Mouse (Mus musculus): Measurements from ENCODE around the gene Zbtb9. TPM values are rescaled to one million over a fixed set of nuclear protein-coding genes. Genes with fewer than 3 reads are reported as not detected.

Zbtb9 gene
- polyA plus RNA-seq, 1 experiment from 2014 or later: 13.3 TPM

GRCm38 (mm10) chr17:27048445-27049239 is 75.7 kb downstream of the Zbtb9 start:
- H3K9ac ChIP-seq: no peak overlapping the region
- no peaks in the 10 kb centered on the region for H3K9me3 ChIP-seq (ENCODE audit: low read depth, low read length)
- no peak; the same call in 1 of the 2 replicates for ATAC-seq (ENCODE audit: insufficient read depth)
- no peaks in the 10 kb centered on the region for H3K27me3 ChIP-seq (ENCODE audit: insufficient read depth, low read length)
- H3K27ac ChIP-seq (ENCODE audit: low read depth): peak overlapping the region; percentile 73; the same call in 1 of the 2 replicates
- no peak overlapping the region for H3K4me3 ChIP-seq (ENCODE audit: low read depth, low read length)
- WGBS: 42% methylated on average over 14 of the region's 14 CpGs
- DNase-seq: no peak
- no peaks in the 10 kb centered on the region for H3K36me3 ChIP-seq (ENCODE audit: insufficient read depth)
- H3K4me2 ChIP-seq: no peak overlapping the region
- H3K4me1 ChIP-seq (ENCODE audit: insufficient read depth): 0 out of 2 replicates have a peak, but pooled peaks cover 9% of the 10 kb centered on the region
- TF ChIP-seq CTCF (IDR thresholded peaks at IDR 0.05; ENCODE audit: low read depth): no peak

GRCm38 (mm10) chr17:27050853-27051252 is 77.9 kb downstream of the Zbtb9 start:
- DNase-seq (no peak), ATAC-seq (ENCODE audit: insufficient read depth) (no peak)
- Histone ChIP-seq H3K4me2 (no peak overlapping the region), H3K9me3 (ENCODE audit: low read depth, low read length) (no peaks in the 10 kb centered on the region), H3K4me1 (ENCODE audit: insufficient read depth) (0 out of 2 replicates have a peak, but pooled peaks cover 9% of the 10 kb centered on the region), H3K27ac (ENCODE audit: low read depth) (no peak overlapping the region), H3K9ac (no peak overlapping the region), H3K27me3 (ENCODE audit: insufficient read depth, low read length) (no peaks in the 10 kb centered on the region), H3K36me3 (ENCODE audit: insufficient read depth) (no peaks in the 10 kb centered on the region), H3K4me3 (ENCODE audit: low read depth, low read length) (no peak overlapping the region)
- no peak for TF ChIP-seq CTCF (IDR thresholded peaks at IDR 0.05; ENCODE audit: low read depth)
- 67% methylated on average over 5 of the region's 5 CpGs for WGBS

- H3K27ac ChIP-seq (ENCODE audit: low read depth): no peak overlapping the region
- peak; percentile 60 for DNase-seq
- no peaks in the 10 kb centered on the region for H3K27me3 ChIP-seq (ENCODE audit: insufficient read depth, low read length)
- no peak for ATAC-seq (ENCODE audit: insufficient read depth)
- H3K4me3 ChIP-seq (ENCODE audit: low read depth, low read length): no peak overlapping the region
- H3K9me3 ChIP-seq (ENCODE audit: low read depth, low read length): no peaks in the 10 kb centered on the region
- no peaks in the 10 kb centered on the region for H3K36me3 ChIP-seq (ENCODE audit: insufficient read depth)
- no peak overlapping the region for H3K9ac ChIP-seq
- peak overlapping the region; percentile 39 for H3K4me2 ChIP-seq
- no peak for TF ChIP-seq CTCF (IDR thresholded peaks at IDR 0.05; ENCODE audit: low read depth)
- 30% methylated on average over 11 of the region's 11 CpGs for WGBS
- 0 out of 2 replicates have a peak, but pooled peaks cover 9% of the 10 kb centered on the region for H3K4me1 ChIP-seq (ENCODE audit: insufficient read depth)
These were observed 78.5 kb downstream of the Zbtb9 start for GRCm38 (mm10) chr17:27051514-27051913.

GRCm38 (mm10) chr17:27056170-27056569 is 83.2 kb downstream of the Zbtb9 start:
- peak overlapping the region; percentile 57 for H3K9ac ChIP-seq
- ATAC-seq (ENCODE audit: insufficient read depth) (peak; percentile 66), DNase-seq (peak; percentile 85)
- peak overlapping the region; percentile 61 for H3K4me3 ChIP-seq (ENCODE audit: low read depth, low read length)
- H3K4me1 ChIP-seq (ENCODE audit: insufficient read depth): 0 out of 2 replicates have a peak, but pooled peaks cover 4% of the 10 kb centered on the region
- H3K9me3 ChIP-seq (ENCODE audit: low read depth, low read length): no peaks in the 10 kb centered on the region
- H3K27me3 ChIP-seq (ENCODE audit: insufficient read depth, low read length): no peaks in the 10 kb centered on the region; the same call in 1 of the 2 replicates
- peak overlapping the region; percentile 99 for H3K4me2 ChIP-seq
- peak overlapping the region; percentile 83 for H3K27ac ChIP-seq (ENCODE audit: low read depth)
- H3K36me3 ChIP-seq (ENCODE audit: insufficient read depth): no peaks in the 10 kb centered on the region
- WGBS: under 1% methylated on average over 13 of the region's 13 CpGs
- no peak for TF ChIP-seq CTCF (IDR thresholded peaks at IDR 0.05; ENCODE audit: low read depth)

GRCm38 (mm10) chr17:27056812-27057516 is 84.0 kb downstream of the Zbtb9 start, which contains the start of gene Itpr3:
TSS of gene Itpr3 (plus strand) at chr17:27057304.
- ATAC-seq (ENCODE audit: insufficient read depth): peak; percentile 73
- TF ChIP-seq CTCF (IDR thresholded peaks at IDR 0.05; ENCODE audit: low read depth): no peak
- peak within 1 kb of the TSS; percentile 83 for H3K27ac ChIP-seq (ENCODE audit: low read depth)
- peak within 1 kb of the TSS; percentile 57 for H3K9ac ChIP-seq
- DNase-seq: peak; percentile 77
- H3K27me3 ChIP-seq (ENCODE audit: insufficient read depth, low read length): no peaks in the 10 kb centered on the region; the same call in 1 of the 2 replicates
- H3K4me2 ChIP-seq: peak within 1 kb of the TSS; percentile 99
- WGBS: under 1% methylated on average over 59 of the region's 66 CpGs
- H3K4me1 ChIP-seq (ENCODE audit: insufficient read depth): no peaks in the 10 kb centered on the region
- no peaks in the 10 kb centered on the region for H3K9me3 ChIP-seq (ENCODE audit: low read depth, low read length)
- no peaks in the 10 kb centered on the region for H3K36me3 ChIP-seq (ENCODE audit: insufficient read depth)
- H3K4me3 ChIP-seq (ENCODE audit: low read depth, low read length): peak within 1 kb of the TSS; percentile 61

- ATAC-seq (ENCODE audit: insufficient read depth): peak; percentile 10
- Histone ChIP-seq H3K9me3 (ENCODE audit: low read depth, low read length) (no peaks in the 10 kb centered on the region), H3K27ac (ENCODE audit: low read depth) (peak overlapping the region; percentile 83; the same call in 1 of the 2 replicates), H3K9ac (peak overlapping the region; percentile 57), H3K27me3 (ENCODE audit: insufficient read depth, low read length) (no peaks in the 10 kb centered on the region; the same call in 1 of the 2 replicates), H3K4me2 (peak overlapping the region; percentile 99), H3K36me3 (ENCODE audit: insufficient read depth) (no peaks in the 10 kb centered on the region), H3K4me3 (ENCODE audit: low read depth, low read length) (peak overlapping the region; percentile 61), H3K4me1 (ENCODE audit: insufficient read depth) (no peaks in the 10 kb centered on the region)
- DNase-seq: no peak
- no peak for TF ChIP-seq CTCF (IDR thresholded peaks at IDR 0.05; ENCODE audit: low read depth)
- 1% methylated on average over 24 of the region's 24 CpGs for WGBS
These were observed 84.6 kb downstream of the Zbtb9 start for GRCm38 (mm10) chr17:27057517-27058055.

Small RNA genes within 50 kb of the gene (microRNA-seq; reads per million reads assigned to microRNA genes)
- gene Mir3083 (ENCODE audit: borderline number of aligned reads) (not detected), gene Mir6968 (ENCODE audit: borderline number of aligned reads) (1.2 reads per million)

Other genes with a start within 250 kb of the Zbtb9 start
- gene Bnip1, start 192.1 kb upstream of the Zbtb9 start, polyA plus RNA-seq (2014; fragmentation: Nextera tagmentation; extraction: Ambion mirVana): 49.7 and 51.3 TPM in 2 replicates
- 0.24 and 1.6 TPM in 2 replicates for gene Nkx2-5, start 128.2 kb upstream of the Zbtb9 start, polyA plus RNA-seq (2014; fragmentation: Nextera tagmentation; extraction: Ambion mirVana)
- 6.3 and 9.6 TPM in 2 replicates for gene Kifc5b, start 56.1 kb upstream of the Zbtb9 start, polyA plus RNA-seq (2014; fragmentation: Nextera tagmentation; extraction: Ambion mirVana)
- 5.1 and 7.5 TPM in 2 replicates for gene Phf1, start 40.1 kb upstream of the Zbtb9 start, polyA plus RNA-seq (2014; fragmentation: Nextera tagmentation; extraction: Ambion mirVana)
- 163 TPM in 2 replicates for gene Cuta, start 33.6 kb upstream of the Zbtb9 start, polyA plus RNA-seq (2014; fragmentation: Nextera tagmentation; extraction: Ambion mirVana)
- 1.8 and 2.0 TPM in 2 replicates for gene Syngap1, start 31.9 kb upstream of the Zbtb9 start, polyA plus RNA-seq (2014; fragmentation: Nextera tagmentation; extraction: Ambion mirVana)
- gene Bak1, start 55.8 kb downstream of the Zbtb9 start, polyA plus RNA-seq (2014; fragmentation: Nextera tagmentation; extraction: Ambion mirVana): 12.0 and 13.8 TPM in 2 replicates
- 5.1 and 5.8 TPM in 2 replicates for gene Itpr3, start 84.1 kb downstream of the Zbtb9 start, polyA plus RNA-seq (2014; fragmentation: Nextera tagmentation; extraction: Ambion mirVana)
- gene Uqcc2, start 160.7 kb downstream of the Zbtb9 start, polyA plus RNA-seq (2014; fragmentation: Nextera tagmentation; extraction: Ambion mirVana): 309 and 315 TPM in 2 replicates
- 0.08 TPM in 1 of 2 replicates, not detected in the other for gene Ip6k3, start 194.6 kb downstream of the Zbtb9 start, polyA plus RNA-seq (2014; fragmentation: Nextera tagmentation; extraction: Ambion mirVana)
- 18.1 and 20.4 TPM in 2 replicates for gene Lemd2, start 231.3 kb downstream of the Zbtb9 start, polyA plus RNA-seq (2014; fragmentation: Nextera tagmentation; extraction: Ambion mirVana)